Mouse (Mus musculus): Measurements from ENCODE around the gene Gm20661. TPM values are rescaled to one million over a fixed set of nuclear protein-coding genes. Genes with fewer than 3 reads are reported as not detected.

The Gm20661 gene
- under 1 TPM; 0.48 to 0.85 TPM for total RNA-seq (2021)
- long read RNA-seq, experiment 1: 0 reads
- long read RNA-seq, experiment 2: 0 reads

DNA sequence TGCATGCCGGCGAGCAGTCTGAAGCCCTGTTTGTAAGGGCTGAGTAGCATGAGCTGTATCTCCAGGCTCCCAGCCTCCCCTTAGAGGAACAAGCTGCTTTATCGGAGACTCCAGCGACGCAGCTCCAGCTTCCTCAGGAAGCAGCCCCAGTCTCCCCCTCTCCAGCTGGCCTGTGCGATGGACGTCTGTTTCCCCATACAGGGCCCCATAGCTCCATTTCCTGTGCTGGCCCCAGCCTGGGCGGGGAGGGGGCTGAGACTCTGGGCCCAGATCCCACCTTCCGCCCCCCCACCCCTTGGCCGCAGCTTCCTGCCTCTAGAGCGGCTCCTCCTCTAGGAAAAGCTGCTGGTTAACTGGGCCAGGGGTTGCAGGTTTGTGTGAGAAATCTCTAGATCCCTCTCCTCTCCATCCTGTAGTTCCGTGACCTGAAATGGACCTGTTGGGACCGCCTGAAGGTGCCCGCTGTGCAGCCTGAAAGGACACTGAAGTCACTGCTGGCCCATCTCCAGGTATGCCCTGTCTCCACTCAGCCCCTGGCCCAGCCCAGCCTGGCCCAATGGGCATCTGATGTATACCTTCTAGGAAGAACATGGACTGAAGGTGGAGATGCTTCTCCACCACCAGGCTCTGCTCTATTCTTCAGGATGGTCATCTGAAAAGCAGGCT is at the start of gene Gm20661:
Gm20661 (plus strand) TSS at position 378 of the 666 bp plus-strand sequence.
- DNase-seq: peak; percentile 77

DNA sequence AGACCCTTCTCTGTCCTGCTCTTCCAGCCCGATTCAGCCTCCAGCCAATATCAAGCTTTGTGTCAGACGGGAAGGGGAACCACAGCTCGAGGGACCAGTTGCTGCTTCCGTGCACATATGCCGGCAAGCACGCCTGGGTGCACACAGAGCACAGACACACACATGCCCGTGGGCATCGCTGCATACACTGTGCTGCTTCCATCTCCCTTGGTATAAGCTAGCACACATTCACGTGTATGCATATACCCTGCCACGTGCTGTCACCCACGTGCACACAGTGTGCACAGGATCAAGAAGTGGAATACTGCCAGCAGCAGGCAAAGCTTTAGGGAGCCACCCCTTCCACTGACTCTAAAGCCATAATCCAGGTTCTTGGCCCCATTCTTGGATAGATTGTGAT is 48.7 kb upstream of the Gm20661 start:
- DNase-seq: no peak

DNA sequence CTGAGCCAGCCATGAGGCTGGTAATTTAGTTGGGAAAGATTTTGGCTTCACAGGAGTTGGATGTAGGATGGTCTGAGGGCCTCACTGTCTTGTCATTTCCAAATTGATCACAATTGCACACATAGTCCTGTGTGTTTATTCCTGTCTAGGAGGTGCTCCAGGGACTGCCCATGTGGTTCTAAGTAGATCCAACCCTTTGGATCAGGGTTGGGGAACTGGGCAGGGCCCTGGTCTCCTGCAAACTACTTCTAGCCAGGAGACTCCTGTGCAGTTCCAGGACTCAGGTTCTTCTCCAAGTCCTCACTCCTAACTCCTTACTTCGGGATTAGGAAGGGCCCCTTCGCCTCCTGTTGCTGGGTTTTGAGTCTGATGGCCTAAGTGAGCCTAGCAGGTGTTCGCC is 47.5 kb upstream of the Gm20661 start, which contains the start of gene Camkv:
Camkv (plus strand) TSS at position 301 of the 400 bp plus-strand sequence.
- no peak for DNase-seq

DNA sequence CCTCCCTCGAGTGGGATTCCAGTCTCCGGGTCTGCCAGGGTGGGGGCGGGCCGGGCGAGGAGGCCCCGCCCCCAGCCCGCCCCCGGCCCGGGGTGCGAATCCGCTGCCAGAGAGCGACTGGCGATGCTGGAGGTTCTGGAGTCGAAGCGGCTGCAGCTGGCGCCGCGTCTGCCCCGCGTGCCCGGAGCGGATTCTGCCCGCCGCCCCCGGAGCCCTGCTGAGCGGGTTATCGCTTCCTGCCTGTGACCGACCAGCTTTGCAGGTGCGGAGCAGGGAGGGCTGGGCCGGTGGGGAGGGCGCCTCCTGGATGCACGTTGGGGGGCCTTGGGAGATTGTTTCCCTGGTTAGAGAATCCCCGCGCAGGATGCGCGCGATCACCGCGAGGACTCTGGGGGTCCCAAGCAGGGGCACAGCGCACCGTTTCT is 47.1 kb upstream of the Gm20661 start:
- DNase-seq: peak; percentile 49

DNA sequence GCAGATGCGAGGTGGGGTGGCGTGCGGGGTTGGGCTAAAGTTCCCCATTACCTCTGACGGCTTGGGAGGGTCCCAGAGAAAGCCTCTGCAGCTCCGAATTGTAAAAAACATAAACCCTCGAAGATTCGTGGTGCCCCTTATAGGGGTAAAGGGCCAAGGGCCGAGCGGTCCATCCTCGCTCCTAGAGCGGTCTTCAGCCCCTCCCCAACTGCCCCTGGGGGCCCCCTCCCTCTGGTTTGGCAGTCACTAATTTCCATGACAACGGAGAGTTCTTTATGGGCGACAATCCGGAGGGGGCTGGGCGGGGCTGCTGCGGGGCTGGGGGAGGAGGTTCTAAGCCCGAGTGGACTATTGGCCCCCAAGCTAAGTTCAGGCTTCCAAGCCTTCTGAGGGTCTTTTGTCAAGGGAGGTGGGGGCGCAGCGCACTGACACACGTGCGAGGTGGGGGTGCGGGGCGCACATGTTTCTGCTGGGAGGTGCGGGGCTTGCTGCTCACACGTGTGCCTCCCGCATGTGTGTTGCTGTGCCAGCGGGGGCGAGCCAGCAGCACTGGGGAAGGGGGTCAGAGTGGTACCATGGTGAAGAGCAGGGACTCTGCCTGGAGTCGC is 46.5 kb upstream of the Gm20661 start:
- no peak for DNase-seq

DNA sequence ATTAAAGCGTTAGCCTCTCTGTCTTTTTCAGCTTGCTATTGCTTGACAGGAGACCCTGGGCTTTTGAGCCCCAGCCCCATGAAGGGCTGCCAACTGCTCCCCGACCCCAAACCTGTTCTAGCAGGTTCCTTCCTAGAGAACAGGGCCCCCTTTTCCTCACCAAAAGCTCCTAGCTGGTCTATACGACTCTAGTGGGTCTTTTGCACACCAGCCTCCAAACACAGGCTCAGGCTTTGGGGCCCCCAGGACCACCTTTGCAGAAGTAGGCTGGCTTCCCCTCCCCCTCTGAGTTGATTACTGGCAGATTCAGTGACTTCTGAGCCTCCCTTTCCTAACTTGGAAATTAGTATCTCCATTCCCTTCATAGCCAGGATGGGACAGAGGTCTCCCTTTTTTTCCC is 46.0 kb upstream of the Gm20661 start:
- no peak for DNase-seq

DNA sequence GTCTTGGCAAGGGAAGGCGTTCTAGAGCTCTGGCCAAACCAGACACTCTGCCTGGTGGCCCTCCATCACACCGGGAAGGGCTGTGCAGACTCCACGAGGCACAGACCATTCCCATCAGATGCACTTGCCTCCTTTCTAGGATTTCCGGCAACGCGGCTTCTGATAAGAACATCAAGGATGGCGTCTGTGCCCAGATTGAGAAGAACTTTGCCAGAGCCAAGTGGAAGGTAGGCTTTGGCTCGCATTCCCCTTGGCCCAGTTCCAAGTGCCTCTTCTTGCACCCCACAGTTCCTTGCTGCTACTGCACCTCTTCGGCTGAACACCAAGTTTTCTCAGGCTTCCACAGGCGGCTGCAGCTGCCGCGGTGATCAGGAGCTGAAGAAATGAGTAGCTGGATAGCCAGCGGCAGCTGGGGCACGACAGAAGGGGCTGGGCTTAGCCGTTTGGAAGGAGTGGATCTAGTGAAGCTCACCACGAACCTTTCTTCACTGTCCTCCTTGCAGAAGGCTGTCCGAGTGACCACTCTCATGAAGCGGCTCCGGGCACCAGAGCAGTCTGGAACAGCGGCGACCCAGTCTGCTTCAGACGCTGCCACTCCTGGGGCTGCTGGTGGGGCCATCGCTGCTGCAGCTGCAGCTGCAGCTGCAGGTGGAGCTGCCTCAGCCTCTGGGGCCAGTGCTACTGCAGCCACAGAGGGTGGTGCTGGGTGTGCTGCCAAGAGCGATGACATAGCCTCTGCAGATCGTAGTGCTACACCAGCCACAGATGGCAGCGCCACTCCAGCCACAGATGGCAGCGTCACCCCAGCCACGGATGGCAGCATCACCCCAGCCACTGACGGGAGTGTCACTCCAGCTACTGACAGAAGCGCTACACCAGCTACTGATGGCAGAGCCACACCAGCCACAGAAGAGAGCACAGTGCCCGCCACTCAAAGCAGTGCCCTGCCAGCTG is 35.3 kb upstream of the Gm20661 start:
- DNase-seq: no peak

DNA sequence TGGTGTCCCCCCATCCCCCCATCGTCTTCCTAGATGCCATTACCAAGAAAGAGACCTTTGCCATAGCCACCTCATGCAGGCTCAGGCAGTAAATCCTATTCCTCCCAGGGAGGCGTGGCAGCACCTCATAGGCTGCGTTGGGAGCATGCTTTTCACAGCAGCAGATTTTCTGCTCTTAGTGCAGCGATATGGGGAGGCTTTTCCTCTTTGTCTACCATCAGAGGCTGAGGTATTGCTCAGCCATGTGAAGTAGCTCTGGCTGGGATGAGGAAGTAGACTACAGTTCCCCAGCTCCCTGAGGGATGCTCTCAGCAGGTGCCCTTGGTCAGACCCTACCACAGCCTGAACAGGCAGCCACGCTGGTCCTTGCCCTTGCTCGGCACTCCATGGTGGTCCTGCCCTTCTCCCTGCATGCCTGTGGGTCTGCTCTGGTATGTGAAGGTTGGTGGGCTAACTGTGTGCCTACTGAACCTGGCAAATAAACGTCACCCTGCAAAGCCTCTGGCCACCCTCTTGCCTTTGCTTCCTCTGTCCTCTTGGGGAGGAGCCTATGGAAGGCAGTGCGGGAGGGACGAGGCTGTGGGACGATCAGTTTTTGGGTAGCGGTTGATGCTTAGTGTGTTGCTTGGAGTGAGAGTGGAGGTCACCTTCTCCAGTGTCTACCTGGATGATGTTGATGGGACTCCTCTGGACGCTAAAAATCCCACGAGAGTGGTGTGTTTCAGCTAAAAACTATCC is 33.5 kb upstream of the Gm20661 start:
- DNase-seq: no peak

DNA sequence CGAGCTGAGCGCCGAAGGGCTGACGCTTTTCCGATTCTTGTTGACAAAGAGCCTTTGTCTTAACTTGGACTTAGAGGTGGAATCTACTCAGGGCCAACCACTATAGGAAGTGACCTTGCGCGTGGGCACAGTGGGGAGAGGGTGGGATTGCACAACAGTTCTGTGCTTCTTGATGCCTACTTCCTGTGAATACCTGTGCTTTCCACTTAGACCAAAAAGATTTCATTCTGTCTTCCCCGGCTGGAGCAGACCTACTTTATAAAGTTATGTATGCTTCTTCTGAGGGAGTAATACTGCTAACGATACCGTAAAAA is 33.0 kb upstream of the Gm20661 start, which contains the start of gene Traip:
Traip (plus strand) TSS at position 215 of the 314 bp plus-strand sequence.
- no peak for DNase-seq

DNA sequence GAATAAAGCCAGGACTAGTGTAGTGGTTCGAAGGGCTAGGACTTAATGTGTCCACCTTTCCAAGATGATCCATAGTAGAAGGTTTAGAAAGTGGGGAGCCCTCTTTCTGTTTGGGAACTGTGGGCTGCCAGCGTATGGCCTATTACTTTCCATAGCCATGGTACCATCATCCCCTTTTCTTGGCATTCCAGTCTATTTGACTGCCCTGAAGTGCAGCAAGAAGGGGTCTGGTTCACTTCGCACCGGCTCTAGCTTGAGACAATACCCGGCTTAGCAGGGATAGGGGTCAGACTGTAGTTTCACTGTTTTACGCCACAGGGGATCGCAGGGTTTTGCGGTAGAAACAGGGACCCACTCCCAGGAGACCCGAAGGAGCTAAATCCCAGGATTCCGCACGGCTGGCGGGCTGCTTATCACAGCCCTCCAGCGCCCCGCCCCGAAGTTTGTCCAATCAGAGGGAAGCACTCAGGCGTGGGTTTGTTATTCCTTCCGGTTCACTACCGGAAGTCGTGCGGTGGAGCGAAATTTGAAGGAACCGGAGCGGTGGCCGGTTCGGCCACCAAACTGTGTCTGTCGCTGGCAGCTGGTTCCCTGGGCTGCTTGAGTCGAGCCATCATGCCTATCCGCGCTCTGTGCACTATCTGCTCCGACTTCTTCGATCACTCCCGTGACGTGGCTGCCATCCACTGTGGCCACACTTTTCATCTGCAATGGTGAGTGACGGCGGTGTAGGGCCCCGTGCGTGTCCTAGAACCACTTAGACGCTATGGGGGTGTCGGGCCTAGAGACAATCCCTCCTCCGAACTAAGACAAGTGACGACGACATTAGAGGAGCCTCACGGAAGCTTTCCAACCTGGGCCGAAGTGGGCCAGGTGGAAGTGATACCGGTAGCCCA is 32.1 kb upstream of the Gm20661 start:
- peak; percentile 95 for DNase-seq

DNA sequence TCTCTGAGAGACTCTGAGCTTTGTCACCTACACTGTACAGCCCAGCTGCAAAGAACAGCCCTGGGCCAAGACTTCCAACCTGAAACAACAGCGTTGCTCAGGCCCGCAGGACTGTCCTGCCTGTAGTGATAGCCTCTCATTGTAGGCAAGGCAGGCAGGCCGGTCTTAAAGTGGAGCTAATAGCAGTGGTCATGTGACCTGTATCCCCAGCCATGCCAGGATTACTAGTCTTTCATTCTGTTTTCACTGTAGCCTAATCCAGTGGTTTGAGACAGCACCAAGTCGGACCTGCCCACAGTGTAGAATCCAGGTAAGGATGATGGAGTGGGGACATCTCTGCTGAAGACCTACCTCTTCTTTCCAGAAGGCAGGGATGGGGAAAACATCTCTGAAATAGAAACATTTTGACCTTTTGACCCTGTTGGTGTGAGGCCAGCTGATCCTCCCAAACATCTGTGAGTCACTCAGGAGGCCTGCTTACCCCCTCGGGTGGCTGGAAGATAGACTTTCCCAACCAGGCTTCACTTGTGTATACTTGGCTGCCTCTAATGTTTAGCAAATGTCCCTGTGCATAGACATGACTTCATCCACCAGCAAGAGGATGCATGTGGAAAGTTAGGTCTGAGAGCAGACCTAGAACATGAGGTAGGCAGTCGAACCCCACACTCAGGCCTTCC is 27.1 kb upstream of the Gm20661 start:
- DNase-seq: no peak

DNA sequence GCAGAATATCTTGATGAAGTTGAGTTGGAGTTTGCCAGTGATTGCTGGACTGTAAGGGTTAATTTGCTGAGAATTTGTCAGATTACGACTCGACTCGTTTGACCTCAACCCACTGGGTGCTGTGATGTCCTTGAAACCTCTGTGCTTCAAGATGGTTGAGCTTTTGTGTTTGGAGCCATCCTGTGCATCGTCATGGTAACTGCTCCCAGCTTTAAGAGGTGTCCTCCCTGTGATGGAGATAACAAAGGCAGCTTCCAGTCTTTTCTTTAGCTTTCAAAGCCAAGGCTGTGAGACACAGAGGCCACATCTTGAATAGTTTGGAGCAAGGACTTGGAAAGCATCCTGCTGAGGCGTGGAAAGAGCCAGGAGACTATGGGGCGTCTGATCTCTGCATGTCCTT is 25.7 kb upstream of the Gm20661 start:
- no peak for DNase-seq

DNA sequence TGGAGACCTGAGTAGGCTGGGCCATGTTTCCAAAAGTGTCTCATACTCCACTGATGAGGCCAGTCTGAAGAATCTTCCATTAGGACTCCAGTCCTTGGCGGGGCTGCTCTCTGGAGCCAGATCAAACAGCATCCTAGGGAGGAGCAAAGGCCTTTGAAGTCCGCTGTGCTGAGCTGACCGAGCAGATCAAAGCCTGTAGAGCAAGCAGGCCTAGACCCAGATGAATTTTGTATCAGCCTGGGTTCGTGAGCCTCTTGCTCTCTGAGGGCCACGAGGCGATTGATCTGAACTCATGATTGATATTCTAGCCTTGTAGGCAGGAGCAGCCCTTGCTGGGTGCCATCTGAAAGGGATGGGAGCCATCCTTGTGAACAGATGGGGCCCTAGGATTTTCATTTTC is 23.0 kb upstream of the Gm20661 start:
- peak; percentile 57 for DNase-seq

DNA sequence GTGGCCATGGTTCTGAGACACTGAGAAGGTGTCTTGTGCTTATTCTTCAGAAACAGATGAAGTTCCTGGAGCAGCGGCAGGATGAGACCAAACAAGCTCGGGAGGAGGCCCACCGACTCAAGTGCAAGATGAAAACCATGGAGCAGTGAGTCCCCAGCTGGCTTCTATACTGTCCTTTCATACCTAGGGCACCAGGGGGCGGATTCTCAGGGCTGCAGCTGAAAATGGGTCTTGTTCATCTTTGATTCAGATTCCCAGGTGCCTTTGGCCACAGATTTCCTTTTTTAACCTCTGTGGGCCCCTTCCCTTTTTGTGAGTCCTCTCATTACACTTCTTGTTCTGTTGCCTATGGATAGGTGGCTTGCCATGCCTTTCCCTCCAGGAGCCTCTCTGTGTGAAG is 21.9 kb upstream of the Gm20661 start:
- DNase-seq: no peak

DNA sequence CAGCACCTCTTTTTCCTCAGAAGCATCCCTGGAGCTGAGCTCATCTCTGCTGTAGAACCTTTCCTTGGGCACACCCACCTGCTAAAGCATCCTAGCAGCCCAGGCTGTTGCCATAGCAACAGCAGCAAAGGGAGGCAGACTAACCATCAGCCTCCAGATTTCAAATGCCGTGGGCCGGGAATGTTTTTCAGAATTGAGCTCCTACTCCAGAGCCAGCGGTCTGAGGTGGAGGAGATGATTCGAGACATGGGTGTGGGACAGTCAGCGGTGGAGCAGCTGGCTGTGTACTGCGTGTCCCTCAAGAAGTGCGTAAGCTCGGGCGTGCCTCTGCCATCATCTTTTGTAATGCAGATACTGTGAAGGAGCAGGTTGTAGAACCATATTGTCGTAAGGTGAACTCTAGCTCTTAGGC is 21.5 kb upstream of the Gm20661 start:
- no peak for DNase-seq

DNA sequence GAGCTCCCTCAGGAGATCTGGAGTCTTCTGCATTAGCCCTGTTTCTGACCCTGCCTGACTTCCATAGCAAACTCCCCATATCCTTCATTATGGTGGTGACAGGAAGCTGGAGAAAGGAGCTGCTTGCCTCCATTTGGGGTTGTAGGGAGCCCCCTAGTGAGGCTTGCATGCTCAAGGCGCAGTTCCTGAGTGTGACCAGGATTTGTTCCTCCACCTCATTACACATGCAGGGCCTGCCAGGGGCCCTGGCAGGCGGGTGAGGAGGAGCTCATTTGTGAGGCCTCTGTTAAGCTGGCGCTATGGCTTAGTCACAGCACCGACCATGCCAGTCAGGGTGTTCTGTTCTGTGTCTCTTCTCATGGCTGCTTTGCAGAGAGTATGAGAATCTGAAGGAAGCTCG is 21.0 kb upstream of the Gm20661 start:
- DNase-seq: peak; percentile 47

DNA sequence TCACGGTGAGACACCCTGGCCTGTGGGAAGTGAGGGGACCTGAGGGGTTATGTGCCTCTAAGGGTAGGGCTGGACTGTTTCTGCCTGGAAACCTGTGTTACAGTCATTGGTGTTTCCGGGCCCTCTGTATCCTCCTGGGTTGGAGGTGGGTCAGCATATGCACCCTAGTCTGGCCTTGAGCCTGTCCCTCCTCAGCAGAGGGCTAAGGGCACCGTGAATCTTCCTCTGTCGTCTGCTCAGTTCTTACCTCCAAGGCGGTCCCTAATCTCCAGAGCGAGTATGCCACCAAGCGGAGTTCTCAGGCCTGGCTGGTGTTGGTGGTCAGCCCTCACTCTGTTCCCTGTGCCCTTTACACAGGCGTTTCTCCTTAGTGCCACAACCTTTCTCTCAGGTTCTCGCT is 19.9 kb upstream of the Gm20661 start:
- DNase-seq: no peak

DNA sequence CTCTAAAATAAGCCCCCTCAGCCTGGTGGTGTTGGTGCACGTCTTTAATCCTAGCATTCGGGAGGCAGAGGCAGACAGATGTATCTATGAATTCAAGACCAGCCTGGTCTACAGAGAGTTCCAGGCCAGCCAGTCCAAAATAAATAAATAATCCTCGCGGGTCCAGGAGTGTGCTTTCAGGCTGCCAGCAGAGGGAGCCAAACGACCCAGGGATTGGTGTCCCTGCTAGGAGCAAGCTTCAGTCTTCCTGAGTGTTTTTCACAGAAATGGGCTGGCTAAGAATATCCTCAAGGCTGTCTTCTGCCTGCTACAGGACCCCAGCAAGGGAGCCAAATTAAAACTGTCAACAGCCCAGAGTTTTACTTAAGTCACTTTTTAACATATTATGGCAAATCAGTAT is 19.2 kb upstream of the Gm20661 start:
- peak; percentile 93 for DNase-seq

DNA sequence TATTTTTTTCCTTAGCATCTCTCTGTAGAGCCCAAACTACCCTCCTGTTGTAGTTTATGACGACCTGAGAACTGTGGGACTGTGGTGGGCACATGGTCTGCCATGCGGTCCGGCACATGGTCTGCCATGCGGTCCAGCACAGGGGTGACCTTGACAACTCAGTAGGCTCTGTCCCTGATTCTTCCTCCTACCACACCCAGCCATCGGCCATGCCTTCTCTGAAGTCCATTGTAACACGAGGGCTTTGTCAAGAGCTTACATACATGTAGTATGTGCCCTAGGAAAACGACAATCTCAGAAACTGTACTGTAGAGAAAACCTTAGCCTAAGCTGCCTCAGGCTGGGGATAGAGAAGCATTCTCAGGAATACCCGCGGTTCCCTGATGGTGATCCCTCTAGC is 18.2 kb upstream of the Gm20661 start:
- DNase-seq: no peak

DNA sequence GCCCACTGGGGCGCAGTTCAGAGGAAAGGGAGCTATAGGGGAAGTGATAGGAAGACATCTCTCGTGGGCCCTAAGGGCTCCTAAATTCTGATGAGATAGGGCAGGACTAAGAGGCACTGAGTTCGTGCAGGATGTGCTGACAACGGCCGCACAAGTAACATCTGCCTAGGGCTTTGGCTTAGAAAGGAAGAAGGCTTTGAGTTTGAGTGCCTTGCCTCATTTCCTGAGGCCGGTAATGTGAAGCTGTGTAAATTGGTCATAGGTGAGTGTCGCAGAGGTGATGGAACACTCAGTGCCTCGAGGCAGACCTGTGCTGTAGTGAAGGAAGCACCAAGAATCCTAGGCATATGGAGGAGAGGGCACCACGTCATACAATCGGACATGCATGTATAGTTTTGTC is 16.2 kb upstream of the Gm20661 start:
- no peak for DNase-seq

DNA sequence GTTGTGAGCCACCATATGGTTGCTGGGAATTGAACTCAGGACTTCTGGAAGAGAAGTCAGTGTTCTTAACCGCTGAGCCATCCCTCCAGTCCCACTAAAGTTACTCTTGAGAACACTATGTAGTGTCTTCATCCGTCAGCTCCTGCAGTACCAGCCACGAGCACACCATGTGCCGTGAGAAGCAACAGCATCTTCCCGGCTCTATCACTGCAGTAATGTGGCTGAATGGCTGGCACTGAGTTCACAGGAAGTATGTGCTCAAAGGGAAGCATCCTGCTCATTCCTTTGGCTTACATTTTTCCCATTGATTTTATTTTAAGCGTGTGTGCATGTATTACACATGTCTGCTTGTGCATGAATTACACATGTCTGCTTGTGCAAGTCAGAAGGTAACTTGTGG is 15.4 kb upstream of the Gm20661 start:
- no peak for DNase-seq

All from adrenal gland, postnatal 10 days (tissue).